Mouse (Mus musculus) thymus, postnatal 25 days (tissue): ENCODE results near the gene Mars2.

Source experiments
- DNase-seq: peaks from one replicate; pipeline ENCODE4 v3.0.0; 2022

The Mars2 gene

GRCm38 (mm10) chr1:55236890-55237642, at the start of gene Mars2:
Mars2 (plus strand) TSS chr1:55237177.
- peak; percentile 95 for DNase-seq

DNA sequence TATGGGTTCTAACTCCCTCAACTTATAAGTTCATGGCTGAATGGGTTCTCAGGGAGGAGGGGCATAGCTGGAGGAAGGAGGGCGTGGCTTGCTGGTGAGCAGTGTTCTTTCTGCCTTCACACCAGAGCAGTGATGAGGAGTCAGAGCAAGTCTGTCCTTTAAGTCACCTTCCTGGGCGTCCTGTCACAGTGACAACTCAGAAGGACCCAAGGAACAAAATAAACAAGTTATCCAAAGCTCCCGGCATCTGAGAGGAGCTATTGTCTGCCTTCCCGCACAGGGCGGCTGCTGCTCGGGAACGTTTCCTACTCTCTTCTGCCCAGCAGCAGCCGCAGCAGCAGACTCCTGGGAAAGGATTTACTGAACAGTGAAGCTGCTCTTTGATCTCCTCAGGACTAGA, 45.0 kb upstream of the Mars2 start:
- no peak for DNase-seq

- DNase-seq, result peak; percentile 30
These were observed 44.2 kb upstream of the Mars2 start for GRCm38 (mm10) chr1:55192824-55193223.

- no peak for DNase-seq
These were observed 43.7 kb upstream of the Mars2 start for GRCm38 (mm10) chr1:55193316-55193715.

DNA sequence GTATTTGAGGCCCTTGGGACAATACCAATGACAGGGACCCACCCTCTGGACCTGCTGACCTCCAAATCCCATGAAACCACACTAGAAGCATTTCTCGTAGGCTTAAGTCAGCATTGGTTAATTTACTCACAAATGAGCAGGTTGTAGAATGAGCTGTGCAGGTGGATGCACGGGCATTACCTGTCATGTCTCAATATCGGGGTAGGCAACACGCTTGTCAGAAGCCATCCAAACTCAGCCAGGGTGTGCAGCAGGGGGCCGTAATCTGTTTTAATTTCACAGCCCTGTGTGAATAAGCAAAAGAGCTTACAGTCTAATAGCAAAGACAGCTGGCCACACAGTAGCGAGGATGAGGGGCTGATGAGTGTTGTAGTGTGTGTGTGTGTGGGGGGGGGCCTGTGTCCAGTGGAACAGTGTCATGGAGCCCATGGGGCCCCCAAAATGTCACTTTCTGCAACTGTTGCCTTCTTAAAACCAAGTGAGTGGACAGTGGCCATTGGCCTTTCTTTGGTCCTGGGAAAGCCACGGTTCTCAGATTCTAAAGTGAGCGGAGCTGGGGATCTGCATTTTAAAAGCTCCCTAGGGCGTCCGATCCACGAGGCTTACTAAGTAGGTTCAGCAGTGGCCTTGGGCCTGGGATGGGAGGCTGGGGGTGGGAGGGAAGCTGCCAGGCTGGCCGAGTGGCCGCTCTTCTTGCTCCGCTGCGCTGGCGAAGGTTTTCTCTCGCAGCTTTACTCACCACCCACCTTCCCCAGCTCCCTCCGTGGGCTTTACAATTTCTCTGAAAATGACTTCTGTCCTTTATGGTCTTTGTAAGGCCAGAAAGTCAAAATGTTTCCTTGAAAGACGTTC, 42.7 kb upstream of the Mars2 start:
- no peak for DNase-seq

- DNase-seq, result no peak
These were observed 42.0 kb upstream of the Mars2 start for GRCm38 (mm10) chr1:55195021-55195420.

DNA sequence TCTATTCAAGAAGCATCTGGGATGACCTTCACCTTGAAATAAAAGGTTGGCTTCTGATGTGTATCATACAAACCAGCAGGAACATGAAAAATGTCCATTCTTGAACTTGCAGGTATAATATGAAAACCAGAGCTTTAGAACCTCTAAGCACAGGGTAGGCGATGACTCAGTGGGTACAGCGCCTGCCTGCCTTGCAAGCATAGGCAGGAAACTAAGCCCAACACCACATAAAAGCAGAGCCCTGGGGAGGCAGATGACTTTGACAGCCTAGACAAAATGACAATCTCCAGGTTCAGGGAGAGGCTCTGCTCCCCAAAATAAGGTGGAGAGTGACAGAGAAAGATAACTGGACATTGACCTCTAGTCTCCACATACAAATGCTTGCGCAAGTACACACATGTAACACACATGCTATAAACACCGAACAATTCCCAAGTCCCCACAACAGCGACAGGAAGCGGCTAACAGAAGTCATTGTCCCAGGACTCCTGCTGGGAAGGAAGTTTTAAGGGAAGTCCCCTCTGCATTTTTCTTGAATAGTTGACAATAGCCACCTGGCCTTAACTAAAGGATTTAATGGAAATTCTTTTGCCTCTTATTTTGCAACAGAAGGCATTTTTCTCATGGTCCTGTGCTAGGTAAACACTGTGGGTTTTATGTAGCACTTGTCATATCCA, 40.5 kb upstream of the Mars2 start:
- DNase-seq, result peak; percentile 44

DNA sequence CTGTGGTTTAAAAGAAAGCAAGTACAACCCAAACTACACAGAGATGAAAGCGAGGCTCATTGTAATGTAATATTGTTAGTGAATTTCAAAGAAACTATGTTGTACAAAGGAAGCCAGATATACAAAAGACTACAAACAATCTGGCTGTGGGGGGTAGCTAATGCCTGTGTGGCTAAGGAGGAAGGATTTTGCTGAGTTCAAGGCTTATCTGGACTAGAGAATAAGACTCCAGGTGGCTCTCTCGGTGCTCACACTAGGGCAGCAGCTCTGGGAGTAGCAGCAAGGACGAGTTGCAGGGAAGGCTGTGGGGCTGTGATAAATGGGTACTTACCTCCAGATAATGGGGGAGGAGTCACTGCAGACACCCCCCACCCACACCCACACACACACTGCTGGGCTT, 38.3 kb upstream of the Mars2 start:
- DNase-seq, result no peak

DNA sequence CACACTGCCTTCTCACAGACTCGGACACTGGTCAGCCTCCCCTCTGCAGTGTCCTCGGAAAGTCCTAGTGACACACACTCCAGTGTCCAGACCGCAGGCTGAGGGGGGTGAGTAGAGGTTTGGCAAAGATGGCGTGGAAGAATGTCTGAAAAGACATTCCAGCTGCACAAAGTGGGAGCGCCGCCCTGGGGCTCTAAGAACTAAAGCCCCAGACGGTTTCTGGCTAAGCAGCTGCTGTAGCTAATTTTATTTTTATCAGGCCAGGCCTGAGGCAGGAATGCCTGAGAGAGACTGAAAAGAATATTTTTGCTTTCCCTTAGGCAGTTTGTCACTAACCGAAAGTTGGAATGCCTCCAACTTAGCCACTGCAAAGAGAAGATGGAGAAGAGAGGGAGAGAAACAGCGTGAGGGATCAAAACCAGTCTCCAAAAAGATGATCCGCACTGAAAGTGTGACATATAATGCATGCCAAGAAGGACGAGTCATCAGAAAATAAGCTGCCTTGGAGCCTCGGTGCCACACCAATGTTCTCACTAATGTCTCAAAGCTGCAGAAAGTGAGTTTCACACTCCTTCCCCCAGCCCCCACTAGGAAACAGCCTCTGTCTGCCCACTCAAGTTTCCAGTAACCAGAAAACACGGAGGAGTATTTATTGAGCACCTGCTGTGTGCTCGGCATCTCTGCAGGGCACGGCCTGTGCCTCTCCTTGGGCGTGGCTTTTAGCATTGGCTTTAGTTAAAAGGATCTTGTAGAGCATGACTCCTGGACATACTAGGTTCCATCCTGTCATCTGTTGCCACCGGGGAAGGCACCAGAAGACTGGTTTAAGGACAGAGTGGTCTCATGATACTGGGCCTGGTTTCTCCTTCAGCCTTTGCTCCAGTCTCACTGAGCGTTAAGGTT, 34.9 kb upstream of the Mars2 start:
- DNase-seq, result no peak

- DNase-seq, result no peak
These were observed 31.1 kb upstream of the Mars2 start for GRCm38 (mm10) chr1:55205808-55206327.

DNA sequence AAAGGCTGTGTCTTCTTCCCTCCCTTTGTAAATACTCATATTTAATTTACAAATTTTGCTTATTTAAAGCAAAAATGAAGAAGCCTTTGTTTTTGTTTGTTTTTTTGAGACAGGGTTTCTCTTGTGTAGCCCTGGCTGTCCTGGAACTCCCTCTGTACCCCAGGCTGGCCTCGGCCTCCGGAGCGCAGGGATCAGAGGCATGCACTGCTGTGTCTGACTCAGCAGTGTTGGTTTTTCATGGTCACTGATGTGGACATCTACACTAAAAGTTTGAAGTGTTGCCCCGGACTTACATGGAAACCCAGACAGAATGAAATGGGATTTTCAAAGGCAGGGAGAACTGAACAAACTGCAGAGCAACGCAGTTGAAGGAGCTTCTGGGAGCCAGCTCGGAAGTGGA, 29.4 kb upstream of the Mars2 start:
- DNase-seq, result no peak

- peak; percentile 29 for DNase-seq
These were observed 28.4 kb upstream of the Mars2 start for GRCm38 (mm10) chr1:55208500-55209140.

DNA sequence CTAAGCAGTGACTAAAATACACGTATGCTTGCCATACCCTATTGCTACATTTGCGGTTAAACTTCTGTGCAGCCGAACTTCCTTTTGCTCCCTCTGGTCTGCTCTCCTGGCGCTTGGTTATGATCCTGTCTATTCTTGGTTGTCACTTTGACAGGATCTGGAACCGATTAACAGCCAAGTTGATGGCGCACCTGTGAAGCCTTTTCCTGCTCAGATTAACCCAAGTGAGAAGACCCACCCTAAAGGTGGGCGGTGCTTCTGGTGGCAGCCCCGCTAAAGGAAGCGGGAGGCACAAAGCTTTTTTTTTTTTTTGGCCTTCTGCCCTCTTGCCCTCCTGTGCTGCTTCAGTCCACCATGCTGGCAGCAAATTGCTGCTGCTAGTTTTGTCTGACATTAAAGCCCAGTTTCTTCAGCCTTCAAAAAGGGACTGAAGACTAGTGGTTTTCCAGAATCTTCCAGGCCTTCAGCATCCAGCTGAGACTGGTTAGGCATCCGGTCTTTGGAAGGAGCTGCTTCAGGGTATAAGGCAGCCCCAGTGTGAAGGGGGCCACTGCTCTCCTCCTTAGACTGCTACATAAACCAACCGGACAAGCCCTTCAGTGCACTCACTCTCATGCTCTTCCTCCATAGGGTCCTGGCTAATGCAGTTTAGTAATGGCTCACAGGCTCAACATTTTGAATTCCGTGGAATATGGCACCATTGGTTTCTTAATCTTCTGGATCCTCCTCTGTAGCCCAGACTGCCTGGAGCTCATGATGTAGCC, 26.6 kb upstream of the Mars2 start:
- DNase-seq, result peak; percentile 74

- no peak for DNase-seq
These were observed 25.9 kb upstream of the Mars2 start for GRCm38 (mm10) chr1:55211081-55211480.

DNA sequence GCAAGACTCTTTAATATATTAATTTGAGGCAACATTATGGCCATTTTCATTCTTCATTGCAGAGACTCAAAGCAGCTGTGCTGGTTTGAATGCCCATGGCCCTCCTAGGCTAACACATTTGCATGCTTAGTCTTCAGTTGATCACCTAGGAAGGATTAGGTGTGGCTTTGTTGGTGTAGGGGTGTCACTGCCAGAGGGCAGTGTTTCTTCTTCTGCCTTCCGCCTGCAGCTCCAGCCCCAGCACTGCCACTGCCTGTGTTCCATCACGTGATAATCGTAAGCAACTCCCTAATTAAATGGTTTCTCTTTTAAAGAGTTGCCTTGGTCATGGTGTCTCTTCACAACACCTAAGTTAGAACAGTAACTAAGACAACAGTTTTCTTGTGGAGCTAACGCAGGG, 24.2 kb upstream of the Mars2 start:
- DNase-seq, result no peak

- no peak for DNase-seq
These were observed 23.5 kb upstream of the Mars2 start for GRCm38 (mm10) chr1:55213475-55213874.

DNA sequence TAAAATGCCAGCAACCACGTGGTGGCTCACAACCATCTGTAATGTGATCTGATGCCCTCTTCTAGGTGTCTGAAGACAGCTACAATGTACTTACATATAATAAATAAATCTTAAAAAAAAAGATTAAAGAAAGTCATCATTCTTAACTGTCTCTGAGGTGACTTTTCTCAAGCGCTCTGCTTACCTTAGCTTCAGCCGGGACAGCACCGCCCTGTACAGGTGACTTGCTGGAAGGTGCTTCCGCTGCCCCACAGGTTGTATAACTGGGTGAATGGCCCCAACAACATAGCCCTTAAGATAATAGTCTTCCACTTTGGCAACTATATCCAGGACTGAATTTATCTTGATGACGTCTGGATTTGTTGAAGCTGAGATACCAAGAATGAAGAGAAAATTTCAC, 23.0 kb upstream of the Mars2 start:
- DNase-seq, result no peak

GRCm38 (mm10) chr1:55215185-55215813, 21.7 kb upstream of the Mars2 start:
- peak; percentile 55 for DNase-seq

GRCm38 (mm10) chr1:55217191-55217590, 19.8 kb upstream of the Mars2 start:
- DNase-seq, result no peak

GRCm38 (mm10) chr1:55221352-55221751, 15.6 kb upstream of the Mars2 start:
- no peak for DNase-seq
